Mouse (Mus musculus) midbrain, postnatal 0 days (tissue): ENCODE results near the gene Gm525. TPM values are rescaled to one million over a fixed set of nuclear protein-coding genes. Genes with fewer than 3 reads are reported as not detected.
"Not testable (repeated sequence)": the region's sequence is repeated elsewhere in the genome, so short reads cannot be mapped to it uniquely, and the experiment has no call there.

Experiments used
- ATAC-seq: fragments of 200-750 bp; cut with Nextera tagmentation; 2 replicates; pipeline ENCODE4 v1.8.0; 2017; ENCODE audit warnings: moderate number of reproducible peaks, mild to moderate bottlenecking, moderate TSS enrichment, moderate library complexity; ENCODE audit not compliant: low FRiP score
- DNase-seq: peaks from one replicate; pipeline ENCODE4 v3.0.0-alpha.2; 2015; ENCODE audit warnings: low spot score
- H3K27ac ChIP-seq: fragments of 300-500 bp; sonication (generic); 2 replicates; pipeline ENCODE4 v1.5.1; 2014; ENCODE audit warnings: low read depth, mild to moderate bottlenecking, low read length, mixed read lengths
- H3K27me3 ChIP-seq: fragments of 300-500 bp; sonication (generic); 2 replicates; pipeline ENCODE4 v1.6.1; 2014; ENCODE audit warnings: low read length, control low read depth, mixed read lengths; ENCODE audit not compliant: insufficient read depth
- H3K36me3 ChIP-seq: fragments of 300-500 bp; sonication (generic); 2 replicates; pipeline ENCODE4 v1.6.1; 2014; ENCODE audit warnings: low read length, control low read depth, mixed read lengths; ENCODE audit not compliant: insufficient read depth
- H3K4me1 ChIP-seq: fragments of 300-500 bp; sonication (generic); 2 replicates; pipeline ENCODE4 v1.6.1; 2014; ENCODE audit warnings: mild to moderate bottlenecking, control low read depth, antibody characterized with exemption, low read length, mixed read lengths; ENCODE audit not compliant: insufficient read depth
- H3K4me2 ChIP-seq: fragments of 300-500 bp; sonication (generic); 2 replicates; pipeline ENCODE4 v1.6.1; 2014; ENCODE audit warnings: low read depth, mild to moderate bottlenecking, low read length, mixed read lengths; ENCODE audit not compliant: poor library complexity, severe bottlenecking
- H3K4me3 ChIP-seq: fragments of 300-500 bp; sonication (generic); 2 replicates; pipeline ENCODE4 v1.5.1; 2014; ENCODE audit warnings: low read depth, mild to moderate bottlenecking, low read length, moderate library complexity
- H3K9ac ChIP-seq: fragments of 300-500 bp; sonication (generic); replicated peaks from 2 replicates; pipeline ENCODE4 v1.6.1; 2014; ENCODE audit warnings: mild to moderate bottlenecking, low read length, moderate library complexity, mixed read lengths; ENCODE audit not compliant: poor library complexity, severe bottlenecking
- H3K9me3 ChIP-seq: fragments of 300-500 bp; sonication (generic); 2 replicates; pipeline ENCODE4 v1.6.1; 2016; ENCODE audit warnings: low read length, control low read depth
- CTCF ChIP-seq: IDR thresholded peaks from 2 replicates; pipeline ENCODE4 v1.5.1; 2016; ENCODE audit warnings: antibody characterized with exemption, mild to moderate bottlenecking
- WGBS: fragments of 180-500 bp; shearing (Covaris S2); extraction: QIAGEN DNeasy Blood & Tissue Kit; methylation state at CpG from one replicate; pipeline ENCODE4 v1.1.7; 2014; 5-methylcytosine and 5-hydroxymethylcytosine counted together
- polyA plus RNA-seq: library from polyadenylated mRNA; unstranded; fragments of >200 nt; fragmentation: Nextera tagmentation; extraction: Ambion mirVana; gene quantifications from 2 replicates; pipeline ENCODE4 v1.2.1, GENCODE M21; 2015
- total RNA-seq: library from RNA; depleted of rRNA; stranded (reverse); fragments of >200 nt; gene quantifications from 2 replicates; pipeline ENCODE4 v1.2.3, GENCODE M21; 2014

Gene Gm525
- total and polyA plus RNA-seq, 2 experiments from 2014 or later, result 0.60 TPM; not detected in 1

DNA sequence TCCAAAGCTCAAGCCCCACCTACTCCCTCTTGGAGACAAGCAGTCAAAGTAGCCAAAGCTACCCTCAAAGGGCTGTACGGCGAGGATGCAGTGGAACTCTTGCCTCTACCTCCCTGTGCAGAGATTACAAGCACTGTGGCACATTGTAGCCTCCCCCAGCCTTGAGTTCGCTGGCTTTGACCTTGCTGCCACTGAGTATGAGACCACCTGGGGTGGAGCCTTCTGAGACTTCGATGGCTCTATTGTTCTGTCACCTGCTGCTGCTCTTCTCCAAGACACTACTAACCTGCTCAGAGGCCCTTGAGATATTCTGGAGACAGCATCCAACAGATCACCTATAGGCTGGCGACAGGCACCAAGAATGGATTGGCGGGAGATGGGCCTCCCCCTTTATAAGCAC lies 43.1 kb upstream of the Gm525 start:
- DNase-seq (no peak), ATAC-seq (no peak)
- H3K27ac ChIP-seq, result no peak overlapping the region
- no peaks in the 10 kb centered on the region for H3K9me3 ChIP-seq
- 68% methylated on average over 6 of the region's 6 CpGs for WGBS
- H3K36me3 ChIP-seq, result 0 out of 2 replicates have a peak, but pooled peaks cover 2% of the 10 kb centered on the region
- H3K4me3 ChIP-seq, result no peak overlapping the region
- no peaks in the 10 kb centered on the region for H3K27me3 ChIP-seq
- H3K4me1 ChIP-seq, result no peaks in the 10 kb centered on the region
- no peak overlapping the region for H3K4me2 ChIP-seq
- TF ChIP-seq CTCF, result no peak
- no peak overlapping the region for H3K9ac ChIP-seq

- ATAC-seq (no peak), DNase-seq (no peak)
- H3K27me3 ChIP-seq, result no peaks in the 10 kb centered on the region
- 0 out of 2 replicates have a peak, but pooled peaks cover 2% of the 10 kb centered on the region for H3K36me3 ChIP-seq
- H3K4me2 ChIP-seq, result no peak overlapping the region
- H3K9ac ChIP-seq, result no peak overlapping the region
- 85% methylated on average over 1 of the region's 1 CpGs for WGBS
- no peak for TF ChIP-seq CTCF
- H3K9me3 ChIP-seq, result no peaks in the 10 kb centered on the region
- H3K4me3 ChIP-seq, result no peak overlapping the region
- H3K27ac ChIP-seq, result no peak overlapping the region
- H3K4me1 ChIP-seq, result no peaks in the 10 kb centered on the region
Measured at GRCm38 (mm10) chr11:89031189-89031588, 42.5 kb upstream of the Gm525 start.

- H3K9me3 ChIP-seq, result no peaks in the 10 kb centered on the region
- ATAC-seq, result no peak
- no peak for DNase-seq
- 0 out of 2 replicates have a peak, but pooled peaks have one; percentile 16 for TF ChIP-seq CTCF
- H3K4me3 ChIP-seq, result no peak overlapping the region
- H3K27me3 ChIP-seq, result no peaks in the 10 kb centered on the region
- no peak overlapping the region for H3K4me2 ChIP-seq
- peaks cover 14% of the 10 kb centered on the region for H3K36me3 ChIP-seq
- no peak overlapping the region for H3K9ac ChIP-seq
- H3K27ac ChIP-seq, result no peak overlapping the region
- no peaks in the 10 kb centered on the region for H3K4me1 ChIP-seq
Measured at GRCm38 (mm10) chr11:89034592-89034991, 39.0 kb upstream of the Gm525 start.

- no peaks in the 10 kb centered on the region for H3K4me1 ChIP-seq
- H3K4me2 ChIP-seq, result no peak overlapping the region
- H3K27me3 ChIP-seq, result no peaks in the 10 kb centered on the region
- TF ChIP-seq CTCF, result no peak
- peaks cover 23% of the 10 kb centered on the region for H3K36me3 ChIP-seq
- H3K9ac ChIP-seq, result no peak overlapping the region
- no peak for DNase-seq
- no peak overlapping the region for H3K27ac ChIP-seq
- no peak overlapping the region for H3K4me3 ChIP-seq
- 73% methylated on average over 3 of the region's 3 CpGs for WGBS
- no peak for ATAC-seq
- H3K9me3 ChIP-seq, result no peaks in the 10 kb centered on the region
Measured at GRCm38 (mm10) chr11:89035552-89035951, 38.1 kb upstream of the Gm525 start.

DNA sequence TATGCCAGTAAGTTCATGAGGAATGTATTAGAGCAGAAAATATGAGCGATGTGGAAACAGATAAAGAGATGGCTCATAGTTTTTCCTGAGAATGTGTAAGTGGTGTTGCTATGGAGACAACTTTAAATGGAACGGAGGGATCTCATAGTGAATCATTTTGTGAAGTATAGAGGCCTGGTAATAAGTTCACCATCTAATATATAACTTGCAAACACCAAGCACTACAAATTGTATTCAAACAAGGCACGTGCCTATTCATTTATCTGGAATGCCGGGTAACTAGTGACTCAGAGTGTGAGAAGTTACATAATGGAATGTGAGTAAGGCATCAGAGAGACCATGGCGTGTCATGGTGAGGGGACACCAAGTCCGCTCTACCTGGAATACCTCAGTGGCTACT lies 35.1 kb upstream of the Gm525 start:
- no peak for ATAC-seq
- 86% methylated on average over 6 of the region's 6 CpGs for WGBS

DNA sequence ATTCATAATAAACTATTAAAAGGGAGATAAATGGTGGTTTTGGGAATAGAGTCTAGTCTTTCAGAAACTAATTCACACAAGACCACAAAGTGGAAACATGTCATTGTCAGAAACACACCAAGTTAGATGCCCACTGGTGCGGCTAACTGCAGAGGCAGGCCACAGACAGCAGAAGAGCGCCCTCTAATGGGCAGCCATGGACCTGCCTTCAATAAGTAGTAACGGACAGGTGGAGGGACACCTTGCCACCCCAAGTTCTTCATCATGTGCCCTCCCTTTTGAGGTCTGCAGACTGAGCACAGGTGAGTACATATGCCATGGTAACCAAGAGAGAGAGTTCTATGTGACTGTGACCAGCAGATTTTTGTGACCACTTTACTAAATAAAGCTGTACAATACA lies 34.3 kb upstream of the Gm525 start:
- Histone ChIP-seq H3K9ac (no peak overlapping the region), H3K4me1 (no peaks in the 10 kb centered on the region), H3K4me2 (no peak overlapping the region), H3K9me3 (no peaks in the 10 kb centered on the region), H3K27me3 (no peaks in the 10 kb centered on the region), H3K4me3 (no peak overlapping the region), H3K36me3 (peaks cover 40% of the 10 kb centered on the region), H3K27ac (no peak overlapping the region)
- no peak for ATAC-seq
- TF ChIP-seq CTCF, result peak; percentile 77
- 31% methylated on average over 3 of the region's 3 CpGs for WGBS
- peak; percentile 61 for DNase-seq

More for the DNA sequence above, 35.1 kb upstream of the Gm525 start:
- Histone ChIP-seq H3K27ac (no peak overlapping the region), H3K4me1 (no peaks in the 10 kb centered on the region), H3K9me3 (no peaks in the 10 kb centered on the region), H3K9ac (no peak overlapping the region), H3K4me3 (no peak overlapping the region), H3K36me3 (peaks cover 35% of the 10 kb centered on the region), H3K27me3 (no peaks in the 10 kb centered on the region), H3K4me2 (no peak overlapping the region)
- DNase-seq, result no peak
- TF ChIP-seq CTCF, result no peak

DNA sequence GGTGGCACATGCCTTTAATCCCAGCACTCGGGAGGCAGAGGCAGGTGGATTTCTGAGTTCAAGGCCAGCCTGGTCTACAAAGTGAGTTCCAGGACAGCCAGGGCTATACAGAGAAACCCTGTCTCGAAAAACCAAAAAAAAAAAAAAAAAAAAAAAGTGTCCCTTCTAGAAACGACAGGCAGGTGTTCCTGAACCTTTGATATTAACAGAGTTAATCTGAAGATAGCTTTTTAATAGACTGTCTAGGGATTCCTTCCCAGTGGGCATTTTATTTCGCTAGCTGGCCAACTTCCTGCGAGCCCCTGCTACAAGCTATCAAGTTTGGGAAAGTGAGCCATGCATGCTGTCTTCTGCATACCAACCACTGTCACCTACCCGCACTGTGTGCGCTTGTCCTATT lies 32.6 kb upstream of the Gm525 start:
- H3K9me3 ChIP-seq, H3K4me1 ChIP-seq, H3K27ac ChIP-seq, H3K4me3 ChIP-seq, H3K9ac ChIP-seq, H3K4me2 ChIP-seq, H3K27me3 ChIP-seq, DNase-seq, ATAC-seq: not testable (repeated sequence)
- H3K36me3 ChIP-seq, result peaks cover 45% of the 10 kb centered on the region
- 93% methylated on average over 6 of the region's 7 CpGs for WGBS
